Mouse (Mus musculus) adrenal gland, adult (tissue): Measurements from ENCODE around the gene Rnf213.
"Not testable (repeated sequence)": the region's sequence is repeated elsewhere in the genome, so short reads cannot be mapped to it uniquely, and the experiment has no call there.

Experiments used
- DNase-seq, 2 experiments: peaks; one replicate each; pipeline ENCODE4 v3.0.0; 2022 to 2023; ENCODE audit warnings: low spot score in 1 of 2; ENCODE audit not compliant: inconsistent age in 2 of 2

Gene Rnf213

DNA sequence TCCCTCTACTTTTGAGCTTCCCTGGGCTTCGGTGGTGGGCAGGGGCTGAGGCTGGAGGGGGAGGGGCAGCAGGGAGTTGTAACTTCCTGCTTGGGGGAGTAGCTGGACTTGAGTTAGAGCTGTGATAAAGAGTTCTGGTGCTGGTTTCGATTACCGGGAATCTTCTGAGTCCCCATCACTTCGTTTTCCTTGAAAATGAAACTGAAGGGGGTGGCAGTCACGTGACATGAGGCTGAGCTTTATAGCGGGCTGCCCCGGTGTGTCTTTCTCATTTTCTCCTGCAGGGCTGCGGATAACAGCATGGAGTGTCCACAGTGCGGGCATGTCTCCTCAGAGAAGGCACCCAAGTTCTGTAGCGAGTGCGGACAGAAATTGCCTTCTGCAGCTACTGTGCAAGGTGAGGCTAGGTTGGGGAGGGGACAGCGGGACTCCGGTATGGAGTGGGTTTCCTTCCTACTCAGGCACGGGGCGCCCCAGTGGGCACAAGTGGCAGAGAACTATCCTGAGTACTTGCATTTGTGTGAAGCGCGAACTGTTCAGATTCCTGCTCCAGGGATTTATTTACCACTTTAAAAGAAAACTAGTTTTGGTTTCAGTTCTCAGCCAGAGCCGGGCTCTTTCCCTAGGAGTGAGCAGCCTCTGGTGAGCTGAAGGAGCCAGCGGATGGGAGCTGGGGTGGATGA, at the start of gene Rnf213:
TSS of gene Rnf213 (plus strand) at position 301 of the 683 bp plus-strand sequence.
- DNase-seq: peak; percentile 82 to 95

DNA sequence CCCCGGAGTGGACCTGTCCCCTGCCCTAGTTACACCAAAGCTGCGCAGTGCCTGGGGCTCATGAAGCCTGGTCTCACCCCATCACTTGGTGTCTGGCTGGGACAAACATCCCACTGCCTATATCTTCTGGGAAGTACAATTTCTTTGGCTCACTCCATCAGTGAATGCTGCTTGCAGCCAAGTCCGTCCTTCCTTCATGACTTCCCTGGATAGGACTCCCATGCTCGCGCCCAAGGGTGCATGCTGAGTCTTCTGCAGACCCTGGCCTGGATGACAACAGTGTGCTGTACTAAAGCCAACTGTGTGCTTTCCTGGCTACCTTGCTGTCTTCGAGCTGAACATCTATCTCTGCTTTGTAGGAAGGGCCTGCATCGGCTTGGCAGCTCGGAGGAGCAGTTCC, 48.7 kb upstream of the Rnf213 start:
- no peak for DNase-seq

- DNase-seq: no peak
These were observed 48.0 kb upstream of the Rnf213 start for GRCm38 (mm10) chr11:119344865-119345264.

DNA sequence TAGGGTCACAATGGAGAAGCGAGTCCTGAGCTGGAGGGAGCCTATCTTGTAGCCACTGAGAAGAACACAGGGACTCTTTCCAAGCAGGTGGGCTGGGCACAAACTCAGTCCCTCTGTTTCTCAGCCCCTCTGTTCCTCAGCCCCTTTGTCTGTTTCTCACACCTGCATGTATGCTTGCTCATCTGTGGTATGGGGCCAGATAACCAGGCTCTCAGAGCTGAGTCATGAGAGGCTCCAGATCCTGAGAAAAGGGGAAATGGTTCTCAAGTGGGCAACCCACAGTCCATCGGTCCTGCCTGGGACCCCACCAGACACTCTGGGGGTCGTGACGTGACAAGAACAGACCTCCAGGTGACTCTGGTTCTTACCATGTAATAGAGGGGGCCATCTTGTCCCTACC, 45.8 kb upstream of the Rnf213 start:
- DNase-seq: no peak

GRCm38 (mm10) chr11:119352113-119352512, 40.8 kb upstream of the Rnf213 start:
- DNase-seq: no peak

- DNase-seq: no peak
These were observed 39.0 kb upstream of the Rnf213 start for GRCm38 (mm10) chr11:119353946-119354345.

DNA sequence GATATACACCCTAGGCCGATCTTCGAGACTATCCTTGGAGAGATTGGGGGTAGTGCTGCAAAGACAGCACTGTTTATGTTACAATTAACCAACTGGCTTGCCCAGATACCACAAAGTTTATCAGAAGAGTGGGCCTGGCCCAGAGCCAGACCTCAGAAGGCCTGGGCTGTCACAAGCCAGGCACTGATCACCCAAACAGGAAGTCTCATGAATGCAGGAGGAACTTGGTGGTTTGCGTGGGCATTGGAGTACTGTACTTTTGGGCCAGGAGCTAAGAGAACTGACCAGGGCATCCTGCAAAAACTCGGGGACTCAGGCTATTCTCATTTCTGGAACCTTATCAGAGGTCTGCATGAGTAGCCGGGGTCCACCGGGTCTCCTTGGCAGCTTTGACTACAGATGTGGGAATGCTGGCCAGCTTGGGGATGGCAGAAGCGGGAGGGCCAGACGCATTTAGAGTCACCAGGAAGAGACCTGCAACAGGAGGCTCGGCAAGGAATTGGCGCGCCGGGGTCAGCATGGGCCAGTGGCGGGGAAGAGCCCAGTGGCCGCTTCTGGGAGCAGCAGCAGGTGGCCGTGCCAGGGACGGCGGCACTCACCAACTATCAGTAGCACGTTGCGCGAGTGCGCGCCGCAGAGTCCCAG, 38.0 kb upstream of the Rnf213 start:
- DNase-seq: peak; percentile 55 to 80

GRCm38 (mm10) chr11:119355443-119356385, 37.2 kb upstream of the Rnf213 start, which contains the start of the genes Sgsh and Slc26a11:
TSS of gene Sgsh (minus strand) at chr11:119355536.
TSS of gene Slc26a11 (plus strand) at chr11:119355557.
- DNase-seq: peak; percentile 91 to 96

DNA sequence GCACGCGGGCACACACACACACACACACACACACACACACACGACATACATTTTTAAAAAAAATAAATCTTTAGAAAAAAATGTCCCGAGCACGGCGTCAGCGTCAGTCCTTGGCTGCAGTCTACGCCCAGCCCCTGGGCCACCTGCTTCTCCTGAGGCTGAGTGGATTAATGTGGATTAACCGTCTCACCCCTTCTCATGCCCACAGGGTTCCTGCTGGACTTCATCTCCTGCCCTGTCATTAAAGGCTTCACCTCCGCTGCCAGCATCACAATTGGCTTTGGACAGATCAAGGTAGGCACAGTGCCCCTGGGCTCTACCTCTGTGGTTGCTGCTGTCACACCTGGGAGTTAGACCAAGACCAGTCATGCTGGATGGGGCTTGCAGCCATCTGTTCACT, 33.8 kb upstream of the Rnf213 start:
- DNase-seq: no peak

DNA sequence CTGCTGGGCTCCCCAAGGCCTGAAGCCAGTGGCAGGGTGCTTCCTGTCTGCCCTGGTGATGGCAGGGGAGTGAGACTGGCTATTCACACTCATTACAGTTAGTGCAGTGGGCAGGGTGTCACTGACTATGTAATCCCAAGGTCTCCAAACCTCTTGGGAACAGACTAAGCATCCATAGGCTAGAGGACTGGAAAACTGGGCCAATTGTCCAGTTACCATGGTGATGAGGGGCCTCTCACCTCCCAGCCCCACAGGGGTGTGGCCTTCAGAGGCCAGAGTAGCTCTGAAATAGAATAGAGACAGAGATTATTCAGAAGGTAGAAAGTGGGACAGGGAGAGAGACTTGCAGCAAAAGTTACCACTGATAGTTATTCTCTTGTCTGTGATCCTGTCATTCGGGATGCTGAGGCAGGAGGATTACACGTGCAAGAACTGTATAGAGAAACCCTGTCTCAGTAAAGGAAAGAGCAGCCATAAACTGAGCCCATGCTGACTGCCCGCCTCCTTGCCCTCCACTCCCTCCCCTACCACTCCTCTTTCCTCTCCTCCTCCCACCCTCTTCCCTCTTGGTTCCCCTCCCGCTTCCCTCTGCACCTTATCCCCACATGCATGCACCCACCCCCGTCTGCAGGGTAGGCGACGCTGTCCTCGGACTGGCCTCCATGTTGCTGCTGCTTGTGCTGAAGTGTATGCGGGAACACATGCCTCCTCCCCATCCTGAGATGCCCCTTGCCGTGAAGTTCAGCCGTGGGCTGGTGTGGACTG, 29.9 kb upstream of the Rnf213 start:
- no peak for DNase-seq

- peak; percentile 72 to 91 for DNase-seq
These were observed 29.3 kb upstream of the Rnf213 start for GRCm38 (mm10) chr11:119363534-119364145.

GRCm38 (mm10) chr11:119375425-119375824, 17.5 kb upstream of the Rnf213 start:
- no peak for DNase-seq

DNA sequence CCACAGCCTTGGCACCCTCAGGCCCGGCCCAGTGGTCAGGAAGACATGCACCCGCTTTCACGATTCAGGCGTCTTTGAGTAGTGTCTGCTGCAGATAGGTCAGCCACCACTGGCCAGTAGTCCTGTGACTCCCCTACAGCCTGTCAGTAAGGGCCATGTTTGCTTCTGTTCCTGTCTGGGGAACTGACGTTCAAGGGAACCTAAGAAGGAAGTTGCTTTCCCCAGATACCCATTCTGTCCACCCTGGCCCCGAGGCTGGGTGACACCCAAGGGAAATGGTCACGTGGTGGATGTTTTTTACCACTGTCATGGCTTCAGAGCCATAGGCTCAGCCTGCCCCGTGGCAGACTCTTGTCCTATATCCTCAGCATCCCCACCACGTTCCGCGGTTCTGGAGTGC, 15.6 kb upstream of the Rnf213 start:
- no peak for DNase-seq

DNA sequence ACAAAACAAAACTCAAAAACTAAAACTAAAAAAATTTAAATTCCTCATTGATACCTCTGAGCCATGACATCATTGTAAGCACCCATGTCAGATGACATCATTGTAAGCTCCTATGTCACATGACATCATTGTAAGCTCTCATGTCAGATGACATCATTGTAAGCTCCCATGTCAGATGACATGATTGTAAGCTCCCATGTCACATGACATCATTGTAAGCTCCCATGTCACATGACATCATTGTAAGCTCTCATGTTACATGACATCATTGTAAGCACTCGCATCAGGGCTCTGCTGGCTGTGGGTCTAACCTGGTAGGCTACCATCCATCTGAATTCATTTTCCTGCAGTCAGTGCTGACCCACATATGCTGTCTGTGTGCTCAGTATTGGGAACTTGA, 14.3 kb upstream of the Rnf213 start:
- DNase-seq: no peak

- no peak for DNase-seq
These were observed 11.1 kb upstream of the Rnf213 start for GRCm38 (mm10) chr11:119381631-119382337.

DNA sequence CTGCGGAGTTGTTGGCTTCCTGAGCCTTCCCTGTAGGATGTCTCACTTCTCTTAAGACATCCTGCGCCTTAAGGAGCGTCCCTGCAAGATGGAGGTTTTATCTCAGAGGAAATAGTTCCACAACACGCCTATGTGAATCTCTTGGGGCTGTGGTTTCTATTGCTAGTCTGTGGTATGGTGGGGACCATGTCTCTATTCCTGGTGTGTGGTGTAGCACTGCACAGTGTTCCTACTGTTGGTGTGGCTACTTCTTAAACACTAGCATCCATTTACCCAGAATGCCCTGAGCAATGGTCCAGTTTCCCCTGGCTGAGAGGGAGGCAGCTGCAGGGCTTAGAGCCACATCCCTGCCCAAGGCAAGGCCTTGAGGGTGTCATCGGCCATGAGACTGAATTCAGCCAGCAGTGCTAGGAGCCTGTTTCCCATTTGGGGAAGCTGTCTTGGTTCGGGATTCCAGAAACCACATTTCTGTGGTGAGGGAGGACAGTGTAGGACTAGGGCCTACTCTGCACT, 10.5 kb upstream of the Rnf213 start:
- peak in 1 of 2 experiments; percentile 43 for DNase-seq

DNA sequence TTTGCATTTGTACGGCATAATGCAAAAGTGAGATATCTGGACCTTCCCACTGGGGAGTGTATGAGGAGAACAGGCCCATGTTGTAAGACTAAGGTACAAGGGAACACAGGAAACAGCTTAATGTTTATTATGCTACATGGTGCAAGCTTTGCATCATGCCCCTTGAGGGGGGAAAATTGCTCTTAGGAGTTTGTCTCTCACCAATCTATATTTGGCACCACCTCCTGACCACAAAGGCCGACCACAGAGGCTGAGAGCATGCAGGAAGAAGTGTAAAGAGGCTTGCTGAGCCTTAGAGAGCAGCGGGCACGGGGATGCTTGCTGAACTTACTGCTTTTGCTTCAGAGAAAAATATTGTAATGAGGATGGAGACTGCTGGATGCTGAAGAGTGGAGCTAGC, 8.0 kb upstream of the Rnf213 start:
- no peak for DNase-seq

DNA sequence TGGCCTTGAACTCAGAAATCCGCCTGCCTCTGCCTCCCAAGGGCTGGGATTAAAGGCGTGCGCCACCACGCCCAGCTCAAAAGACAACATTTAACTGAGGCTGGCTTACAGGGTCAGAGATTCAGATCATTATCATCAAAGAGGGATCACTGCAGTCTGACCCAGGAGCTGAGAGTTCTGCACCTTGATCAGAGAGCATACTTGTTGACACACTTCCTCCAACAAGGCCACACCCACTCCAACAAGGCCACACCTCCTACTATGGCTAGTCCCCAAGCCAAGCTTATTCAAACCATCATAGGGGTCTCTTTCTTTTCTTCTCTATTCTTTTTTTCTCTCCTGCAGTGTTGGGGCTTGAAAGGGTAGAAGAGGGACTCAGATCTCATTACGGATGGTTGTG, 6.6 kb upstream of the Rnf213 start:
- DNase-seq: no peak

DNA sequence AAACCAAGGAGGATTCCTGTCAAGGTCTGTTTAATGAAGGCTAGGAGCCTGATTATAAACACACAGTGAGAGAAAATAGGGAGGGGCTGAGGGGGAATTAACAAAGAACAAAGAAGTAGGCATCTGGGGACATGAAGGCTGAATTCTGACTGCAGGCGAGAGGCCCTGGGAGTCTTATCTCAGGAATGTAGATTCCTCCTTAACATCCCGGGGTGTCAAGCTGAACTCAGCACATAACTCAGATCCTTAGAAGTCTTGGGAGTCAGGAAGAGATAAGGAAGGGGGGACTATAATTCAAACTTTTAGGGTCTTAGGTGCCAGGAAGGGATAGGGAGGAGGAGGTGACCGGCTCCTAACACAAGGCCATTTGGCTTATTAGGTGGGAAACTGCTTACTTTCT, 5.6 kb upstream of the Rnf213 start:
- not testable (repeated sequence) for DNase-seq
